Mouse (Mus musculus): Measurements from ENCODE around the gene Ctnna3.

DNA sequence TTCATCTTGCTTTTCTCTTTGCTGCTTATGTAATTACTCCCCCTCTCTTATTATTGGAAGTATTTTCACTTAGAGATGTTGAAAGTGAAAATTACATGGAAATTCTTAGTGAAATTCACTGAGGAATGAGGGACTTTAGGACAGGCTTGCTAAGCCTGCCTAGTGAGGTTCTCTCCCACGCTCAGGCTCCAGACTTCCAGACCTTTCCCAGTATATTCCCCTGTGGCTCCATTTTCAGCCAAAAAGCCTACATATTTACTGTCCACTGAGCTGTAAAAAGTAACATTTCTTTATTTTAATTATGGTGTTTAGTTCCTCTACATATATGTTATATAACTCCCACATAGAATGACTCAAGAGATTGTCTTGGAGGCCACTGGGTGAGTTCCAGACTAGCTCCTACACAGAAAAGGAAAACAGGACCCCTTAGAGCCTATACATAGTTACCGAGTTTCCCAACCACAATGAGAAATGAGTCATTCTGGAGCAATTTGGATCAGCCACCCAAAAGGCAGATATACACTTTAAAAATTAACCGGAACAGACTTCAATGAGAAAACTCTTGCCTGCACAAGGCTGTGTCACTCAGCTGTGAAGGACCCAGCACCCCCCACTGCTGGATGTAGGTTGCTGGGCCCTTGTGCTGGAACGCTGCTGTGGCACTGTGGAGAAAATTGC lies 912.9 kb downstream of the Ctnna3 start:
- no peak for TF ChIP-seq CTCF (IDR thresholded peaks at IDR 0.05; ENCODE audit: borderline replicate concordance, insufficient read depth, low read depth, low read length)
- no peak for TF ChIP-seq POLR2A (IDR thresholded peaks at IDR 0.05; ENCODE audit: borderline replicate concordance, insufficient read depth, low read length)
